Mouse (Mus musculus) frontal cortex, postnatal 25 days (tissue): Measurements from ENCODE around the gene Farp1.
"Not testable (repeated sequence)": the region's sequence is repeated elsewhere in the genome, so short reads cannot be mapped to it uniquely, and the experiment has no call there.

Source experiments
- DNase-seq, 2 experiments: peaks; one replicate each; pipeline ENCODE4 v3.0.0; 2022; ENCODE audit warnings: low spot score in 2 of 2

Farp1 gene

GRCm38 (mm10) chr14:121182967-121183366 lies 148.0 kb downstream of the Farp1 start:
- DNase-seq, result no peak

GRCm38 (mm10) chr14:121183414-121184130 lies 148.6 kb downstream of the Farp1 start:
- DNase-seq, result no peak

GRCm38 (mm10) chr14:121184351-121184750 lies 149.4 kb downstream of the Farp1 start:
- no peak for DNase-seq

GRCm38 (mm10) chr14:121186402-121186894 lies 151.4 kb downstream of the Farp1 start:
- no peak for DNase-seq

GRCm38 (mm10) chr14:121189840-121190239 lies 154.8 kb downstream of the Farp1 start:
- not testable (repeated sequence) for DNase-seq

GRCm38 (mm10) chr14:121190386-121190785 lies 155.4 kb downstream of the Farp1 start:
- DNase-seq, result no peak

- DNase-seq, result no peak
These were observed 156.7 kb downstream of the Farp1 start for GRCm38 (mm10) chr14:121191739-121192138.

- no peak for DNase-seq
These were observed 157.4 kb downstream of the Farp1 start for GRCm38 (mm10) chr14:121192394-121192793.

GRCm38 (mm10) chr14:121193981-121194380 lies 159.0 kb downstream of the Farp1 start:
- DNase-seq, result no peak

- DNase-seq, result no peak
These were observed 164.0 kb downstream of the Farp1 start for GRCm38 (mm10) chr14:121198915-121199572.

GRCm38 (mm10) chr14:121199789-121200188 lies 164.8 kb downstream of the Farp1 start:
- DNase-seq, result no peak

GRCm38 (mm10) chr14:121200353-121200752 lies 165.4 kb downstream of the Farp1 start:
- DNase-seq, result no peak

- DNase-seq, result no peak
These were observed 166.2 kb downstream of the Farp1 start for GRCm38 (mm10) chr14:121201178-121201577.

- no peak for DNase-seq
These were observed 170.5 kb downstream of the Farp1 start for GRCm38 (mm10) chr14:121205459-121205858.

- DNase-seq, result no peak
These were observed 172.6 kb downstream of the Farp1 start for GRCm38 (mm10) chr14:121207441-121208158.

GRCm38 (mm10) chr14:121208159-121208515 lies 173.1 kb downstream of the Farp1 start:
- no peak for DNase-seq

GRCm38 (mm10) chr14:121210318-121210717 lies 175.3 kb downstream of the Farp1 start:
- DNase-seq, result no peak

GRCm38 (mm10) chr14:121213650-121214049 lies 178.7 kb downstream of the Farp1 start:
- no peak for DNase-seq

- DNase-seq, result no peak
These were observed 179.7 kb downstream of the Farp1 start for GRCm38 (mm10) chr14:121214636-121215257.

GRCm38 (mm10) chr14:121215817-121216216 lies 180.8 kb downstream of the Farp1 start:
- no peak for DNase-seq

GRCm38 (mm10) chr14:121216672-121217071 lies 181.7 kb downstream of the Farp1 start:
- no peak for DNase-seq

- DNase-seq, result no peak
These were observed 183.6 kb downstream of the Farp1 start for GRCm38 (mm10) chr14:121218620-121219019.
